Mouse (Mus musculus) thymus, adult 2 months (tissue): ENCODE measurements around the gene Habp2.

Experiments
- CTCF ChIP-seq: fragments of 200-500 bp; IDR thresholded peaks from 2 replicates; pipeline ENCODE4 v1.5.1; 2012; ENCODE audit warnings: mild to moderate bottlenecking, control low read depth, low read length, moderate library complexity, borderline replicate concordance; ENCODE audit not compliant: control insufficient read depth, poor library complexity, insufficient read depth; ENCODE audit errors: extremely low read depth
- POLR2A ChIP-seq: fragments of 200-500 bp; IDR thresholded peaks from 2 replicates; pipeline ENCODE4 v1.6.1; 2012; ENCODE audit warnings: mild to moderate bottlenecking, low read length, control low read depth, moderate library complexity; ENCODE audit not compliant: control insufficient read depth, poor library complexity, insufficient read depth; ENCODE audit errors: extremely low read depth

- no peak for TF ChIP-seq CTCF
- TF ChIP-seq POLR2A, result no peak
Observed at GRCm38 (mm10) chr19:56285222-56285621, 1.7 kb upstream of the Habp2 start.
